Mouse (Mus musculus) skeletal muscle tissue, adult 2 months (tissue): ENCODE measurements at regions not wholly inside any gene's neighbourhood (a gene's known extent, or its start where the extent isn't known, plus 50 kb on each side); places are given as distances from the start of the nearest gene placed in this dataset.
"Not testable (repeated sequence)": the region's sequence is repeated elsewhere in the genome, so short reads cannot be mapped to it uniquely, and the experiment has no call there.

Source experiments
- DNase-seq: peaks from one replicate; pipeline ENCODE4 v3.0.0-alpha.2; 2012; ENCODE audit warnings: low read depth, low spot score

DNA sequence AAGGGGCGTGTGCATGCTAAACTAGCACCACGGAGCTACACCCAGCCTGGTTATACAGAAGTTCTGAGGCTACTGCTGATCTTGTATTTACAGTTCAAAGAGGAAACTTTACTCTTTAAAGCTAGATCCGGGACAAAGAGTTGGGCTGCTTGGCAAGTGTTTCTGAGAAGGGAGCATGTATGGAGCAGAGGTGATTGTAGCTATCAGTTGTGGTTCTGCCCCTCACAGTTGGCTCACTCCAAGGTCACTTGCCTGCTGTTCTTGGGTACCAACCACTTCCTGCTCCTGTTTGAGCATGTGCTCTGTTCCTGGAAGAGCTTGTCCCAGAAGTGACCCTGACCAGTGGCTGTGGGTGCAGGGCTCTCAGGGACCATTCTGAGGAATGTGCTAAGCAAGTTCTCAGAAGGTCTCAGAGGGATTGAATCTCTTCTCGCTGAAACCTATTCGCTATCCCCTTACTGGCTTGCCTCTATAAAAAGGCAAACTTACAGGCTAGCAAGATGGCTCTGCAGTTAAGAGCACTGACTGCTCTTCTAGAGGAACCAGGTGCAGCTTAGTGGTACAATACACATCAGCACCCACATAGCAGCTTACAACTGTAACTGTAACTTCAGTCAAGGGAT is 94.9 kb upstream of the Max start:
- DNase-seq: no peak

DNA sequence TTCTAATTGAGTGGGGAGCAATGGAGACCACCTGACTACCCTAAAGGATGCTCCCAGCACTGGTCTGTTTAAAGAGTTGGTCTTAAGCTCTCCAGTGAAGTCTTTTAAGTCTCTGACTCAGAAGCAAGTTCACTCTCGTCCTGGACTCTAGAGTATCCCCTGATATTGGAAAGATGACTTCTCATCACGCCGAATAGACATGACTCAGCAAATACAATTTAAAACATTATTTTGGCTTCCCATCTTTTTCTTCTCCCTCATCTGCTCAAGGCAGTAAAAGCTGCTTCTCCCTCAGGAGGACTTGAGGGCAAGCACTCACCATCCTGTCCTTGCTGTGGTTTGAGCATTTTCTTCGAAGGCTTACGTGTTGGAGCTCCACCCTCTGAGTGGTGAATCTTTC is 92.7 kb upstream of the Max start:
- no peak for DNase-seq

DNA sequence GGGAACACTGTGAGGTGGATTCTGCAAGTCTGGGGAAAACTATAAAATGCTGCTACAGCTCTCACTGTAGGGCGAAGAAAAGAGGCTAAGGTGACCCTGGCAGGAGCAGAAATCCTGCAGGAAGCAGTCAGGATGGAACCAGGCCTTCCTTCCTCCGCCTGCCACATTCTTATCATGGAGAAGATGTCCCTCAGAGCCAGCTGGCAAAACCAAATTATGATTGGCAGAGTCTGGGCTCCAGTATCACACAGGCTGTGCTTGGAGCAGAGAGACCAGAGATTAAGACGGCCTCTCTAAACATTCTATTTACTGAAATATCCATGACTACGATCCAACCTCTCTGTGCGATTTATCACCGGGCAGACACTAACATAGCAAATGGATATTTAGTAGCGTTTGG is 92.2 kb upstream of the Max start:
- DNase-seq: no peak

DNA sequence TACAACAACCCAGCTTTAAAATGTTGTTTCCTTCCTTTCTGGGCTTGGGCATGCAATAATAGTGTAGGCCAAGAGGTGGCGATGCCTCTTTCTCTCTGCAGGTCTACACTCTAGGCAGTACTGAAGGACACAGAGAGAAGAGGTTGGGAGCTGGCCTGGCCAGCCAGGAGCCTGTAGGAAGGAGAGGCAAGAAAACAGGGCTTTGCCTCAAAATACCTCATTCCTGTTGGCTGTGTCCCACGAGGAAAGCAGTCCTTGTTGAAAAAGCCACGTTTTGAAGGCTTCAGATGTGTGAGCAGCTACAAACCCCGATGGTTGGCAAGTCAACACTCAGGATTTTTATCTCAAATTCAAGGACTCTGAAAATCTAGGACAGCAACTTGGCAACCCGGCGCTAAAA is 90.9 kb upstream of the Max start:
- no peak for DNase-seq

DNA sequence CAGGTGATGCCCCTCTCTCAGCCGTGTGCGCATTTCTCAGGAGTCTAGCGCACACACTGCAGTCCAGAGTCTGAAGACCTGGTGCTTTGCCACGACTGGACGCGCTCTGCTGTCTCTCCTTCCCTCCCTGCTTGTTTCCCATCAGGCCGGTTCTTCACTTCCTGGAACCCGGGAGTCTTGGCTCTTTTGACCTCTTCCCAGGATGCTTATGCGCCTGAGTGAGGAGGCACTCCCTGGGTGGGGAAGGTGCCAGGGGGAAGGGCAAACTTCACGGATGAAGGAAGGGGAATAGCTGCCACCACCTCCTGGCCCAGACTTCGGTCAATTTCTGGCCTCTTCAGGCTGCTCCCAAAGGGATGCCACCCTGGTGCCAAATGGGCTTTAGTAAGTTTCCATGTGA is 86.4 kb upstream of the Max start:
- DNase-seq: no peak

DNA sequence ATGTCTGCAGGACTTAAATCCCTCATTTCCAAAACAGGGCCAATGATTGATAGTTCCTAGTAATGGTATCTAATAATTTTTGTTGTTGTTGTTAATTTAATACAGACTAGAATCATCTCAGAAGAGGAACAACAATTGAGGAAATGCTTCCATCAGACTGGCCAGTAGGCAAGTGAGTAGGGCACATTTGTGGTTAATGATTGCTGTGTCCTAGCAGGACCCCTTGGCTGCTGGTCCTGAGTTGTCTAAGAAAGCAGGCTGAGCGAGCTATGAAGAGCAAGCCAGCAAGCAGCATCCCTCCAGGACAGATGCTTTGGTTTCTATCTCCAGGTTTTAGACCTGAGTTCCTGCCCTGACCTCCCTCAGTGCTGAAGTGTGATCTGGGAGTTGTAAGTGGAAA is 85.3 kb upstream of the Max start:
- no peak for DNase-seq

DNA sequence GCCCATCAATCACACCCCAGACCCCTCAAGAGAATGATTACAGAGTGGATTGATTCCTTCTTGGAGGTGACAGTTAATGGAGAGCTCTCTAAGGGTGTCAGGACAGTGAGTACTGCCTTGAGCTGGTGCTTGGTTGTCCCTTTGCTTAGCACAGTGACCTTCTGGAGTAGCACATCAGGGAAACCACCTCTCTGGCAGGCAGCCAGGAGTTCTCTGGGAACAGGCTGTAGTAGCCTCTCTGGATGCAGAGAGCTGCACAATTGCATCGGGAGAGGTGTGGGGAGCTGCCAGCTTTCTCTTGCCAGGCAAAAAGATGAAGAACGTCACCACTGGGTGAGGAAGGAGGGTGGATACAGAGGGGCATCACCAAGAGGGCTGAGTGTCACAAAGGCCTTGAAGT is 84.0 kb upstream of the Max start:
- DNase-seq: no peak

DNA sequence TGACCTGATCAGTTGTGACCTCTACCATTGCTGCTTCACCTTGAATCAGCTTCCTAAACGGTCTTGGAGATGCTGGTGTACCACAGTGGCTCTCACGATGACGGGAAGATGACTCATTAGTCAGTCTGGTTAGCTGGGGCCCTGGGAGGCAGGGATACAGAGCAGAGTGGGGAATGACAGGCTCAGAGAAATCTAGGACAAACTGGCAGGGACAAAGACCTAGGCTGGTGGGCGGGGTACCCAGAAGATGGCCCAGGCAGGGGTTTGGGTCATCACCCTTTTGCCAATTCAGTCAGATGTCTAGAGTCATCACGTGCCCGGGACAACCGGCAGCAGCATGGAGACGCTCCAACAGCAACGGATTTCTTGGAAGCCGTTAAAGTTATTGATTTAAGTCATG is 83.4 kb upstream of the Max start:
- DNase-seq: no peak

DNA sequence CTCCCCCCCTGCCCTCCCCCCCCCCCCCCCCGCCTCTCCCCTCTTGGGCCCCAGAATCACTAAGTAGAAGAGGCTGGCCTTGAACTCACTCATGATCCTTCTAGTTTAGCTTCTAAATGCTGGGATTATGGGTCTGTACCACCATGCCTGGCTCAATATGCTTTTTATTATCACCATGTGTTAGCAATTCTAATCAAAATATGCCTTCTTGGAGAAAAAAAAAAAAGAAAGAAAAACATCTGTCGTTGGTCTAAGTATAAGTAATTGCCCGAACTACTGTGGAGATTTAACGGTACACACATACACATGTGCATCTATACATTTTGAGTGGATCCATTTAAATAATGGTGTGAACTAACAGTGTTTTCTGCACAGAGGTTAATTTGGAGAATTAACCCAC is 80.4 kb upstream of the Max start:
- no peak for DNase-seq

DNA sequence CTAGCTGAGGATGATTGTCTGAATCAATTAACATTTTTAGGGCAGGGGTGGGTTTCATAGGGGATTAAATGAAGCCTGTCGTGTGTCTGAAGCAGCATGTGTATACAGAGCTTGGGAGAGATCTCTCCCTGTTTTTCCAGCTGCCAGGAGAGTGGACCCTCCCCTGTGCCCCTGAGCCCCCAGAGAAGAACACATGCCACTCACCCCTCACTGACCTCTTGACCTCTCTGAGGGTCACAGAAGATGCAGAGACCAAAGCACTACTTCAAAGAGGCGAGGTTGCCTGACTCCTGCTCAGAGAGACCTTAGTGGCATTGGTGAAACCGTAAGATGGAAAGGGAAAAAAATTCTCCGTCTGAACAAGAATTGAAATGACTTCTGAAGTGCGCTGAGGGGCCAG is 79.1 kb upstream of the Max start:
- DNase-seq: no peak

DNA sequence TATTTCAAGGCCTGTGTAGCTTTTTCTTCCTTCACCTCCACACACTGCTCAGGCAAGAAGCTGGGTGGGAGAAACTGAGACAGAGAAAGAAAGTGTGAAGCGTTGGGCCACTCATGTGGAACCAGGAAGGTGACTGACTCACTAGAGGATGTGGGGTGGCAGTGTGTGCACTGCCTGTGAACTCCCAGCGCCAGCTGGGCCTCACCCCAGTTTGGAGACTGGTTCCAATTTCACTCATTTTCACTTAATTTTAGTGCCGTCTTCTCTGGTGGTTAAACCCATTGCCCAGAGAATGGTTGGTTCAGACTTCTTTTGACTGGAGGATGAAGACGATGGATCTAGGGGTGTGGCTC is 77.9 kb upstream of the Max start:
- no peak for DNase-seq

DNA sequence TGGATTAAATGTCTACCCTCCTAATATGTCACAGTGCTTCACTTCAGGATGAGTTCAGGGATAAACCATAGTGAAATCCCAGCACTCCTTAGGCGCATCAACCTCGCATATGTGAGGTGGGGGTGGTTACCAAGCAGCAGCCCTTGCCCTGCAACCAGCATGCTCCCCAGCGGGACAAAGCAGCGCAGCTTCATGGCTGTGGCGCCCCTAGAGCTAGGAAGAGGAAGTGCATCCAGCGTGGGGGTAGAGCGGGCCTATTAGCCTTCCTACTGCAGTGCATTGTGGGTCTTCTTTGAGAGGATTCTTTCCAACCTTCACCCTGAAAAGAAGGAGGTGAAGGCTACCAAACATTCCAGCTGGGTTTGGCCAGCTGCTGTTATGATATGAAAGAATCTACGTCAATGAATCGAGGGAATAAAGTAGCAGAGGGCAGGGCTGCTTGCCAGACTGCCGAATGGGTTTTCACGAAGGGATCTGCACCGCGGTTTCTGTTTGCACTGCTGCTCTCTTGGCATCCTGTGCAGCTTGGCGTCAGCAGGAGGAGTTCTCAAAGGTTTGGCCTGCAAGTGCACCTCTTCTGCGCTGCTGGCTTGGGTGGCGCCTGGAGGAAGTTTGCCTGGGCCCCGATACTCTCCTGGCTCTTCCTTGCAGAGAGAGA is 77.4 kb upstream of the Max start:
- DNase-seq: peak; percentile 39

DNA sequence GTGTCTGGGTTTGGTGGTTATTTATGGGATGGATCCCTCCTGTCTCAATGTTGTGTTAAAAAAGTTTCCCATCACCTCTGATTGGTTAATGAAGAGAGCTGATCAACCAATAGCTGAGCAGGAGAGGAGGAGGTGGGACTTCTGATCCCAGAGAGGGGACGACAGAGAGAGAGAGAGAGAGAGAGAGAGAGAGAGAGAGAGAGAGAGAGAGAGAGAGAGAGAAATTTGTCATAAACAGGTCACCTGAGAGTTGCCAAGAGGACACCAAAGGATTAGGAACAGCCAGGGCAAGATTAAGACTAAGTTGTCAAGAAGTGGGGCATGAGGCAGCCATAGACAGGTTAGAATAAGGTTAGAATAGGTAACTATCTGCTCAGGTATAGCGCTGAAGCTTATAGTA is 73.7 kb upstream of the Max start:
- DNase-seq: no peak

DNA sequence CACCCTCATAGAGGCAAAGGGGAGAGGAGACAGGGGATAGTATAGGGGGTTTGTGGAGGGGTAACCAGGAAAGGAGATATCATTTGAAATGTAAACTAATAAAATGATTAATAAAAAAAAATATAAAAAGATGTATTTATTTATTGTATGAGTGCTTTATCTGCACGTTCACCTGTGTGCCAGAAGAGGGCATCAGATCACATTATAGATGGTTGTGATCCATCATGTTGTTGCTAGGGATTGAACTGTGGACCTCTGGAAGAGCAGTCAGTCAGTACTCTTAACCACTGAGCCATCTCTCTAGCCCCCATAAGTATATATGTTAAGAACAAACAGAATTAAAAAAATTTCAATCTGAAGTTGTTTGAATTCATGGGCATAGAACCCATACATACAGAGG is 69.4 kb upstream of the Max start:
- DNase-seq: no peak

DNA sequence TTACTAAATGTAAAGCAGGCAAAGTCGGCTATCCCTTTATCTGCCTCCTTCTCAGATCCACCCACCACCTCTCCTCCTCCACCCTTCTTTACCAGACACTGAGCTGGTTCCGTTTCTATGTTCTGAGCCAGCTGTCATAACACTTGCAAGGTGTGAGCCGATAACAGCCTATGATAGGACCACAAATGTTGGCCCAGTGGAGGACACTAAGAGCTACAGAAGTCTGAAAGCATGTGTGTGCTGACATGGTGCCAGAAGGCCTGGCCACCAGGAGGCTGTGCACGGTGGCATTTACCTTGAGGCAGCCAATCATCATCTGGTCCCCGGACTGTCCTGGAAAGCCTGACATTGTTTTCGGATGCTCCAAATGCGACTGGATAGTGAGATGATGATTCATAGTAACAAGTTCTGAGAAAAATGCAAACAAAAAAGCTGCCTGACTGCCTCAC is 63.5 kb upstream of the Max start:
- DNase-seq: no peak

DNA sequence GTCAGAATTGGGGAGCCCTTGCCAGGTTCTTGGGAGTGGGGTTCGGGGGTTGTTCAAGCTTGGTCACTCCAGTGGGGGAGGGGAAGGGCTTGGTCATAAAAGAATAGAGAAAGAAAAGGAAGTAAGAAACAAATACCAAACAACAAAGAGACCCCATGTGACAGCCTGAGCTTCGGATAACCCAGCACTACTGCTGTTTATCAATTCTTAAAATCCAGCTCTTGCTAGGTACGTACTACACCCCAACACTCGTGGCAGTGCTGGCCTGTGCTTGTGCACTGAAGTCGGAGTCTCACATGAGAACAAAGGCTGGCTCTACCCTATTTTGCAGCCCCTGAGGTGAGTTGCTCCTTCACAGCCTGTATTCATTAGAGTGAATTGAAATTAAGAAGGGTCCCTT is 60.5 kb upstream of the Max start:
- DNase-seq: no peak

DNA sequence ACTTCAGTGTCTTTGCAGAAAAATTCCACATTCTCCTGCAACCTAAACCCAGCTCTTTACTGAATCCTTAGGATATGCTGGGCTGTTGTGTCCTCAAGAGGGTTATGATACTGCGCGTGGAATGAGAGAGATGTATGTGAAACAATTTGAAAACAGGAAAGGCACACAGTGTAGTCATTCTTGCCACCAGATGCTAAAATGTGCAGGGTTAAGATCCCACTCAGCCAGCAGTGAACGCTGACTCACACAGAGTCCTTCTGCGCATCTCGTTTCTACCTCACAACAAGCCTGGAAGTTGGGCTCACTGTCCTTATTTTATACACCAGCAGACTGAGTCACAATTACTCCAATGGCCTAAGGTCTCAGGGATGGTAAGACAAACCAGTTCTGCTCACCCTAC is 59.9 kb upstream of the Max start:
- DNase-seq: no peak

DNA sequence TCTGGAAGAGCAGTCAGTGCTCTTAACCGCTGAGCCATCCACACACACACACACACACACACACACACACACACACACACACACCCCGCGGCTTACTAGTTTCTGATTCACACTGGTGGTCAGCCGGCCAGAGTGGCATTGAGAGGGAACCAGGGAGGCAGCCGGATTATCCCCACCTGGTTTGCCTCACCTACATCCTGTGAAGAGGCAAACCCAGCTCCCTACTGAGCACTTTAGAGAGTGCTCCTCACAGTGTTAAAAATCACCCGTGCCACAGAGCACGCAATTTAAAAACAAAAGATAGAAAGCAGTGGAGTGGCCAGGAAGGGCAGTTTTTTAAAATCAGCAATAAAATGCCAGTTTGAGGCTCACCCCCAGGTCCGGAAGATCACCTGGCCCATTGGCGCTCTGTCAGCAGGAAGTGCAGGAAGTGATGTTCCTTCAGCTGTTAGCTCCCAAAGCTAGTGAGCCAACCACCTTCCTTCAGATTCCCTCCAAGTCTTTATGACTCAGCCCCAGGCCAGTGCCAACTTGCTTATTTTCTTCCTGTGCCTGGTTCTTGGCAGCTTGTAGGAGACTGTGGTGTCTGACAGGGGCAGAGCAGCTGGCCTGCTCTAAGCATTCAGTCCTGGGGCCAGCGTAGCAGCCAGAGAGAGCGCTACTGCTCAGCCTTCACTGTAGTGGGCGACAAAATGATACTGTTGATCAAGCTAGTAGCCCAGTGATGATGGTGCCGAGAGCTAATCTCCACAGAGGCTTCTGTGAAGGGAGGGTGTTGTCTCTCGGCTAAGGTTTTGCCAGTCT is 57.9 kb upstream of the Max start:
- peak; percentile 69 for DNase-seq

DNA sequence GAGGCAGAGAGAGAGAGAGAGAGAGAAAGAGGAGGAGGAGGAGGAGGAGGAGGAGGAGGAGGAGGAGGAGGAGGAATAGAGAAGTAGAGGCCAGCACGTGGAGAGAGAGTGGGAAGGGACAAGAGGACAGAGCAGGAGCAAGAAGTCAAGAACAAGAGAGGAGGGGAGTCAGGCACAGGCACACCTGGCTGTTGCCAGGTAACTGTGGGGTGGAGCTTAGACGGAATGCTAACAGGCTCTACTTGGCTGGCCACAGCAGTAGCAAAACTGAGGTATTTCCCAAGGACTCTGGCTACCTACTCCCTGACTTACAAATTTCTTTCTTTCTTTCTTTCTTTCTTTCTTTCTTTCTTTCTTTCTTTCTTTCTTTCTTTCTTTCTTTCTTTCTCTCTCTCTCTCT is 57.1 kb upstream of the Max start:
- DNase-seq: not testable (repeated sequence)

DNA sequence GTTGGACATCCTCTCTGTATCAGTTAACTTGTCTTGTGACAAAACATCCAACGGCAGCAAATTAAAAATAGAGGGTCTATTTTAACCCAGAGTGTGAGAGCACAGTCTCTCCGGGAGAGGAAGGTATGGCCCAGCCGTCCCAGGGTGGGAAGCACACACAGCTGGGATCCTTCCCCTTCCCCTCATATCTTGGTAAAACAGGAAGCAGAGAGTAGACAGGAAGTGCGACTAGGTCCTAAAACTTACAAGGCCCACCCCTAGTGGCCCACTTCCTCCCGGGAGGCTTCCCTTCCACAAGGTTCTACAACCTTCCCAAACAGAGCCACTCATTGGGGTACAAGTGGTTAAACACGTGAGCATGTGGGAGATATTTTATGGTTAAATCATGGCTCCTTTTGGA is 56.4 kb upstream of the Max start:
- DNase-seq: no peak

DNA sequence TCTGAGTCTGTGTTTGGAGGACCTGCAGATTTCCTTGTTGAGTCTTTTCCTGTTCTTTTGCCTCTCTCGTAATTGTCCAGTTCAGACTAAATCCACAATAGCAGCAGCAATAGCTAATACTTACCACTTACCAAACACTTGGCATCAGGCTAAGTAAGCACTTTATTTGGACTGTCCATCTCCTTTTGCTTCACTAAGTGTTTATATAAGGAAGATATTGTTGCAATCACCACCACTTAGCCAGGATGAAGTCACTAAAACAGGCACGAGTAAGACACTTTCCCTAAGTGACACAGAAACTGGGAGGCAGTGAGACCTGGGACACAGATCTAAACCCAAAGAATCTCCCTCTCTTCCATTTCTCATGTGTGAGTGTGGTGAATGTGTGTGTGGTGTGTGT is 52.9 kb upstream of the Max start:
- DNase-seq: no peak
